Mouse (Mus musculus) limb, embryonic 10.5 days (tissue): ENCODE results near the gene Abo. TPM values are rescaled to one million over a fixed set of nuclear protein-coding genes. Genes with fewer than 3 reads are reported as not detected.

Source experiments
- DNase-seq: peaks from one replicate; pipeline ENCODE4 v3.0.0-alpha.2; 2017; ENCODE audit warnings: low spot score
- H3K27ac ChIP-seq: fragments of 300-500 bp; sonication (generic); 2 replicates; pipeline ENCODE4 v1.5.1; 2016; ENCODE audit warnings: mild to moderate bottlenecking
- H3K27me3 ChIP-seq: fragments of 300-500 bp; sonication (generic); 2 replicates; pipeline ENCODE4 v1.6.1; 2016; ENCODE audit warnings: low read depth, mild to moderate bottlenecking; ENCODE audit not compliant: poor library complexity, severe bottlenecking
- H3K36me3 ChIP-seq: fragments of 300-500 bp; sonication (generic); 2 replicates; pipeline ENCODE4 v1.6.1; 2016; ENCODE audit warnings: mild to moderate bottlenecking, moderate library complexity
- H3K4me1 ChIP-seq: fragments of 300-500 bp; sonication (generic); 2 replicates; pipeline ENCODE4 v1.6.1; 2016
- H3K4me3 ChIP-seq: fragments of 300-500 bp; sonication (generic); 2 replicates; pipeline ENCODE4 v1.5.1; 2016; ENCODE audit warnings: mild to moderate bottlenecking, moderate library complexity
- H3K9me3 ChIP-seq: fragments of 300-500 bp; sonication (generic); replicated peaks from 2 replicates; pipeline ENCODE4 v1.6.1; 2016; ENCODE audit warnings: mild to moderate bottlenecking
- WGBS: fragments of 180-500 bp; shearing (Covaris S2); methylation state at CpG from one replicate; pipeline ENCODE4 v1.1.7; 2016; 5-methylcytosine and 5-hydroxymethylcytosine counted together
- polyA plus RNA-seq: library from polyadenylated mRNA; unstranded; fragments of >200 nt; fragmentation: Nextera tagmentation; extraction: Ambion mirVana; gene quantifications from 2 replicates; pipeline ENCODE4 v1.2.1, GENCODE M21; 2016

The Abo gene
- polyA plus RNA-seq, 1 experiment from 2014 or later: not detected

DNA sequence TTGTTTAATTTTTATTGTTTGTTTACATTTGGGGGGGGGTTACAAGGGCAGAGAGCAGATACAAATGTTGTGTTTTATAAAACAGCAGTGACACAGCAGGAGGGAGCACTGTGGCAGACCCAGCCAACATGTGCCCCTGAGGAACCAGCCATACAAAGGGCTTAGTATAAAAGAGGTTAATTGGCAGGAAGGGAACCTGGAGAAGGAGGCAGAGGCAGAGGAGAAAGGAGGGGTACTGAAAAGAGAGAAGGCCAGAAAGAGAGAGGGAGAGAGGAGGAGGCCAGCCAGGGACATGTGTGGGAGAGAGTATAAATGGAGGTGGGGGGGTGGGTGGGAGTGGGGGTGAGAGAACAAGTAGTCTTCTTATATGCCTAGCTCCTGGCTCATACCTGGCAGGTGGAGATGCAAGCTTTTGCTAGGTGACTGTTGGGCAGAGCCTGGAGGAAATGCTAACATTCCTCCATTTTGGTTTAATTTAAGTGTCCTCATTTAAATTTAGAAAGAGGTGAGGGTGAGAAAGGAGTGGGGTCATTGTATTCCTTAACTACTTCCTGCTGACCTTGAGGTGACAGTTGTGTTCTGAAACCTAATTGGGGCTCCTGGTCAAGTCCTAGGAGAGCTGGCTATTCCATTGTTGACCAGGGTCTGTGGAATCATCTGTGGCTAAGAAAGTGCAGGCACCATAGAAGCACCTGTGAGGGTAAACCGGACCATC, 37.4 kb downstream of the Abo start:
- DNase-seq: no peak
- no peak overlapping the region for H3K27ac ChIP-seq
- no peak overlapping the region for H3K4me3 ChIP-seq
- H3K9me3 ChIP-seq: no peaks in the 10 kb centered on the region
- H3K36me3 ChIP-seq: no peaks in the 10 kb centered on the region
- H3K4me1 ChIP-seq: peaks cover 6% of the 10 kb centered on the region; the same call in 1 of the 2 replicates
- 93% methylated on average over 1 of the region's 1 CpGs for WGBS
- H3K27me3 ChIP-seq: no peaks in the 10 kb centered on the region

Other genes with a start within 250 kb of the Abo start
- 31.3 and 43.3 TPM in 2 replicates for gene Fam69b, start 236.5 kb downstream of the Abo start, polyA plus RNA-seq
- gene Lcn4, start 193.7 kb downstream of the Abo start, polyA plus RNA-seq: not detected in 2 replicates
- 42.1 and 43.0 TPM in 2 replicates for gene Surf6, start 37.9 kb upstream of the Abo start, polyA plus RNA-seq
- 79.3 and 82.8 TPM in 2 replicates for gene Med22, start 45.7 kb upstream of the Abo start, polyA plus RNA-seq
- gene Rpl7a, start 45.8 kb upstream of the Abo start, polyA plus RNA-seq: 702 and 807 TPM in 2 replicates
- 50.6 and 60.5 TPM in 2 replicates for gene Surf2, start 51.4 kb upstream of the Abo start, polyA plus RNA-seq
- 44.0 and 50.3 TPM in 2 replicates for gene Surf1, start 51.6 kb upstream of the Abo start, polyA plus RNA-seq
- gene Surf4, start 68.9 kb upstream of the Abo start, polyA plus RNA-seq: 171 and 192 TPM in 2 replicates
- 0.06 TPM in 1 of 2 replicates, not detected in the other for gene Stkld1, start 69.1 kb upstream of the Abo start, polyA plus RNA-seq
- 59.4 and 61.0 TPM in 2 replicates for gene Rexo4, start 99.4 kb upstream of the Abo start, polyA plus RNA-seq
- gene Adamts13, start 108.4 kb upstream of the Abo start, polyA plus RNA-seq: 0.04 TPM in 1 of 2 replicates, not detected in the other
- 86.4 and 109 TPM in 2 replicates for gene Cacfd1, start 144.9 kb upstream of the Abo start, polyA plus RNA-seq
- 0.49 and 0.91 TPM in 2 replicates for gene Slc2a6, start 163.0 kb upstream of the Abo start, polyA plus RNA-seq
- gene Mymk, start 207.2 kb upstream of the Abo start, polyA plus RNA-seq: 0.16 and 1.5 TPM in 2 replicates
- 3.5 and 9.1 TPM in 2 replicates for gene Adamtsl2, start 214.4 kb upstream of the Abo start, polyA plus RNA-seq